Mouse (Mus musculus) hindbrain, embryonic 16.5 days (tissue): Measurements from ENCODE around the gene Nppa. TPM values are rescaled to one million over a fixed set of nuclear protein-coding genes. Genes with fewer than 3 reads are reported as not detected.
"Not testable (repeated sequence)": the region's sequence is repeated elsewhere in the genome, so short reads cannot be mapped to it uniquely, and the experiment has no call there.

Experiments
- ATAC-seq: fragments of 200-750 bp; cut with Nextera tagmentation; 2 replicates; pipeline ENCODE4 v1.8.0; 2017; ENCODE audit warnings: moderate TSS enrichment, moderate library complexity
- H3K27ac ChIP-seq: fragments of 300-500 bp; sonication (generic); 2 replicates; pipeline ENCODE4 v1.5.1; 2014; ENCODE audit warnings: low read depth, mild to moderate bottlenecking, control low read depth, low read length, moderate library complexity
- H3K27me3 ChIP-seq: fragments of 300-500 bp; sonication (generic); replicated peaks from 2 replicates; pipeline ENCODE4 v1.6.1; 2014; ENCODE audit warnings: low read length; ENCODE audit not compliant: control insufficient read depth, insufficient read depth
- H3K36me3 ChIP-seq: fragments of 300-500 bp; sonication (generic); 2 replicates; pipeline ENCODE4 v1.6.1; 2014; ENCODE audit warnings: mild to moderate bottlenecking, low read length, moderate library complexity, mixed read lengths; ENCODE audit not compliant: control insufficient read depth, insufficient read depth
- H3K4me1 ChIP-seq: fragments of 300-500 bp; sonication (generic); 2 replicates; pipeline ENCODE4 v1.6.1; 2014; ENCODE audit warnings: low read depth, low read length; ENCODE audit not compliant: control insufficient read depth, insufficient read depth
- H3K4me2 ChIP-seq: fragments of 300-500 bp; sonication (generic); 2 replicates; pipeline ENCODE4 v1.6.1; 2014; ENCODE audit warnings: mild to moderate bottlenecking, low read length, control low read depth, moderate library complexity
- H3K4me3 ChIP-seq: fragments of 300-500 bp; sonication (generic); 2 replicates; pipeline ENCODE4 v1.5.1; 2014; ENCODE audit warnings: mild to moderate bottlenecking, low read length, control low read depth, moderate library complexity
- H3K9ac ChIP-seq: fragments of 300-500 bp; sonication (generic); 2 replicates; pipeline ENCODE4 v1.6.1; 2014; ENCODE audit warnings: low read depth, mild to moderate bottlenecking, control low read depth, low read length, moderate library complexity
- H3K9me3 ChIP-seq: fragments of 300-500 bp; sonication (generic); 2 replicates; pipeline ENCODE4 v1.6.1; 2014; ENCODE audit warnings: mild to moderate bottlenecking, low read length, moderate library complexity; ENCODE audit not compliant: control insufficient read depth
- WGBS: fragments of 180-500 bp; shearing (Covaris S2); extraction: QIAGEN DNeasy Blood & Tissue Kit; methylation state at CpG from one replicate; pipeline ENCODE4 v1.1.7; 2014; 5-methylcytosine and 5-hydroxymethylcytosine counted together
- polyA plus RNA-seq: library from polyadenylated mRNA; unstranded; fragments of >200 nt; fragmentation: Nextera tagmentation; extraction: Ambion mirVana; gene quantifications from 2 replicates; pipeline ENCODE4 v1.2.1, GENCODE M21; 2015

Nppa gene
- polyA plus RNA-seq, 1 experiment from 2014 or later = 1.6 TPM

- Histone ChIP-seq H3K27ac (peak overlapping the region; percentile 74), H3K4me3 (peak overlapping the region; percentile 44), H3K27me3 (no peaks in the 10 kb centered on the region), H3K36me3 (no peaks in the 10 kb centered on the region), H3K9me3 (no peaks in the 10 kb centered on the region), H3K4me1 (peaks cover 42% of the 10 kb centered on the region), H3K9ac (peak overlapping the region; percentile 68), H3K4me2 (peak overlapping the region; percentile 94)
- no peak for ATAC-seq
- WGBS = 4% methylated on average over 16 of the region's 16 CpGs
Measured at GRCm38 (mm10) chr4:148041611-148042191, 41.2 kb downstream of the Nppa start.

- peaks cover 34% of the 10 kb centered on the region for H3K4me1 ChIP-seq
- H3K9ac ChIP-seq, H3K9me3 ChIP-seq, H3K4me3 ChIP-seq, H3K27me3 ChIP-seq, H3K27ac ChIP-seq, H3K4me2 ChIP-seq, H3K36me3 ChIP-seq, ATAC-seq: not testable (repeated sequence)
- WGBS = 62% methylated on average over 6 of the region's 8 CpGs
Measured at GRCm38 (mm10) chr4:148043327-148043726, 42.8 kb downstream of the Nppa start.

GRCm38 (mm10) chr4:148044113-148044512 lies 43.6 kb downstream of the Nppa start:
- Histone ChIP-seq H3K36me3 (peaks cover 7% of the 10 kb centered on the region; the same call in 1 of the 2 replicates), H3K9me3 (no peaks in the 10 kb centered on the region), H3K4me2 (no peak overlapping the region), H3K9ac (no peak overlapping the region), H3K27ac (no peak overlapping the region), H3K4me1 (peaks cover 34% of the 10 kb centered on the region), H3K27me3 (no peaks in the 10 kb centered on the region), H3K4me3 (no peak overlapping the region)
- WGBS = 93% methylated on average over 2 of the region's 2 CpGs
- ATAC-seq = no peak

- Histone ChIP-seq H3K4me2 (no peak overlapping the region), H3K4me3 (no peak overlapping the region), H3K4me1 (peaks cover 12% of the 10 kb centered on the region), H3K27ac (no peak overlapping the region), H3K27me3 (no peaks in the 10 kb centered on the region), H3K9me3 (no peaks in the 10 kb centered on the region), H3K9ac (no peak overlapping the region), H3K36me3 (peaks cover 9% of the 10 kb centered on the region)
- WGBS = 71% methylated on average over 4 of the region's 4 CpGs
- ATAC-seq = no peak
Measured at GRCm38 (mm10) chr4:148046450-148047031, 46.0 kb downstream of the Nppa start.

- not testable (repeated sequence) for ATAC-seq, H3K9ac ChIP-seq, H3K27ac ChIP-seq, H3K27me3 ChIP-seq, H3K4me1 ChIP-seq, H3K4me2 ChIP-seq, H3K9me3 ChIP-seq, H3K4me3 ChIP-seq
- H3K36me3 ChIP-seq = peaks cover 32% of the 10 kb centered on the region
- 99% methylated on average over 3 of the region's 3 CpGs for WGBS
Measured at GRCm38 (mm10) chr4:148050396-148050914, 49.9 kb downstream of the Nppa start.

- Histone ChIP-seq H3K36me3 (peaks cover 40% of the 10 kb centered on the region), H3K4me1 (no peaks in the 10 kb centered on the region), H3K27me3 (no peaks in the 10 kb centered on the region), H3K9me3 (no peaks in the 10 kb centered on the region), H3K4me3 (no peak overlapping the region), H3K9ac (no peak overlapping the region), H3K27ac (no peak overlapping the region), H3K4me2 (no peak overlapping the region)
- ATAC-seq = no peak
- WGBS = 91% methylated on average over 13 of the region's 13 CpGs
Measured at GRCm38 (mm10) chr4:148051046-148051776, 50.7 kb downstream of the Nppa start.

Other genes starting within 250 kb of the Nppa start
- gene Zfp984, start 190.9 kb upstream of the Nppa start, polyA plus RNA-seq = 4.0 and 4.1 TPM in 2 replicates
- 6.2 and 7.8 TPM in 2 replicates for gene Zfp933, start 152.4 kb upstream of the Nppa start, polyA plus RNA-seq
- gene Miip, start 131.9 kb upstream of the Nppa start, polyA plus RNA-seq = 37.6 and 38.7 TPM in 2 replicates
- gene Fv1, start 131.7 kb upstream of the Nppa start, polyA plus RNA-seq = 8.4 and 11.5 TPM in 2 replicates
- 107 and 115 TPM in 2 replicates for gene Mfn2, start 96.0 kb upstream of the Nppa start, polyA plus RNA-seq
- gene Plod1, start 64.0 kb upstream of the Nppa start, polyA plus RNA-seq = 28.4 and 34.8 TPM in 2 replicates
- 8.0 and 10.6 TPM in 2 replicates for gene 2510039O18Rik, start 59.8 kb upstream of the Nppa start, polyA plus RNA-seq
- gene Nppb, start 14.9 kb upstream of the Nppa start, polyA plus RNA-seq = 0.20 and 0.21 TPM in 2 replicates
- gene Clcn6, start 38.1 kb downstream of the Nppa start, polyA plus RNA-seq = 29.9 and 33.5 TPM in 2 replicates
- 16.5 and 18.5 TPM in 2 replicates for gene Mthfr, start 38.4 kb downstream of the Nppa start, polyA plus RNA-seq
- gene Agtrap, start 87.3 kb downstream of the Nppa start, polyA plus RNA-seq = 7.4 and 9.3 TPM in 2 replicates
- gene Mad2l2, start 129.7 kb downstream of the Nppa start, polyA plus RNA-seq = 98.0 and 105 TPM in 2 replicates
- 12.0 and 14.9 TPM in 2 replicates for gene Draxin, start 130.0 kb downstream of the Nppa start, polyA plus RNA-seq
- 20.3 and 22.9 TPM in 2 replicates for gene Fbxo6, start 151.4 kb downstream of the Nppa start, polyA plus RNA-seq
- 104 and 114 TPM in 2 replicates for gene Fbxo44, start 159.8 kb downstream of the Nppa start, polyA plus RNA-seq
- gene Fbxo2, start 159.9 kb downstream of the Nppa start, polyA plus RNA-seq = 24.9 and 31.1 TPM in 2 replicates